Mouse (Mus musculus): ENCODE data around the gene Nectin2. TPM values are rescaled to one million over a fixed set of nuclear protein-coding genes. Genes with fewer than 3 reads are reported as not detected.

The Nectin2 gene
- total and polyA plus RNA-seq, 3 experiments: 29.4 to 41.4 (median 30.2) TPM

- Histone ChIP-seq H3K79me2 (replicated peaks; ENCODE audit: control insufficient read depth, insufficient read depth, low read length) (no peaks in the 10 kb centered on the region), H3K4me1 (ENCODE audit: control insufficient read depth, insufficient read depth, low read length) (peaks cover 15% of the 10 kb centered on the region), H3K9ac (ENCODE audit: low read depth, low read length) (peak overlapping the region; percentile 30), H3K36me3 (ENCODE audit: control insufficient read depth, insufficient read depth, low read length) (no peaks in the 10 kb centered on the region; the same call in 1 of the 2 replicates), H3K4me3 (0 out of 2 replicates have a peak overlapping the region, but pooled peaks have one; percentile 1), H3K27me3 (ENCODE audit: control insufficient read depth, insufficient read depth, low read length) (no peaks in the 10 kb centered on the region), H3K27ac (peak overlapping the region; percentile 84)
- no peak; the same call in 1 of the 2 replicates for TF ChIP-seq EP300 (IDR thresholded peaks at IDR 0.05; ENCODE audit: insufficient read depth, low read depth, low read length)
- TF ChIP-seq POLR2A (IDR thresholded peaks at IDR 0.05; ENCODE audit: insufficient read depth, low read depth, low read length): peak; percentile 43; the same call in 1 of the 2 replicates
- 38% methylated on average over 12 of the region's 12 CpGs for WGBS
- no peak for DNase-seq
- intact Hi-C loops (cut with DNase I): loop anchor here (1.0 to 10.0 kb wide), 3 partner anchors 31 to 298 kb away; partner anchors contain the start of genes Ckm and Klc3
Measured at GRCm38 (mm10) chr7:19700299-19701068, 49.8 kb downstream of the Nectin2 start.

DNA sequence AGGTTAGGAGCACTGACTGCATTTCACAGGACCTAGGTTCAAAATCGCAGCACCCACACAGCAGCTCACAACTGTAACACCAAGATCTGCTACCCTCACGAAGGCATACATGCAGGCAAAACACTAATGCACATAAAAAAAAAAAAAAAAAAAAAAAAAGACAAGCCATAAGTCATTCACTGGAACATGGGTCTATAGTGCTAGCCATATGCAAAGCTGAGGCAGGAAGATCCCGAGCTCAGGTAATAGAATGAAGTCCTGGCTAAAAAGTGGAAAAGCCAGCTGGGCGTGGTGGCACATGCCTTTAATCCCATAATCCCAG, 50.5 kb downstream of the Nectin2 start:
- DNase-seq: no peak
- Histone ChIP-seq H3K36me3 (ENCODE audit: control insufficient read depth, insufficient read depth, low read length) (no peaks in the 10 kb centered on the region; the same call in 1 of the 2 replicates), H3K9ac (ENCODE audit: low read depth, low read length) (no peak overlapping the region), H3K4me1 (ENCODE audit: control insufficient read depth, insufficient read depth, low read length) (peaks cover 17% of the 10 kb centered on the region), H3K27ac (peak overlapping the region; percentile 84; the same call in 1 of the 2 replicates), H3K79me2 (replicated peaks; ENCODE audit: control insufficient read depth, insufficient read depth, low read length) (no peaks in the 10 kb centered on the region), H3K27me3 (ENCODE audit: control insufficient read depth, insufficient read depth, low read length) (no peaks in the 10 kb centered on the region), H3K4me3 (no peak overlapping the region)
- 78% methylated on average over 4 of the region's 4 CpGs for WGBS
- TF ChIP-seq CTCF (IDR thresholded peaks at IDR 0.05) (no peak), POLR2A (IDR thresholded peaks at IDR 0.05; ENCODE audit: insufficient read depth, low read depth, low read length) (no peak), EP300 (IDR thresholded peaks at IDR 0.05; ENCODE audit: insufficient read depth, low read depth, low read length) (no peak)
- intact Hi-C loops (cut with DNase I): loop anchor here (5.0 to 10.0 kb wide), 2 partner anchors 105 to 297 kb away; partner anchors contain the start of genes Ckm and Klc3

DNA sequence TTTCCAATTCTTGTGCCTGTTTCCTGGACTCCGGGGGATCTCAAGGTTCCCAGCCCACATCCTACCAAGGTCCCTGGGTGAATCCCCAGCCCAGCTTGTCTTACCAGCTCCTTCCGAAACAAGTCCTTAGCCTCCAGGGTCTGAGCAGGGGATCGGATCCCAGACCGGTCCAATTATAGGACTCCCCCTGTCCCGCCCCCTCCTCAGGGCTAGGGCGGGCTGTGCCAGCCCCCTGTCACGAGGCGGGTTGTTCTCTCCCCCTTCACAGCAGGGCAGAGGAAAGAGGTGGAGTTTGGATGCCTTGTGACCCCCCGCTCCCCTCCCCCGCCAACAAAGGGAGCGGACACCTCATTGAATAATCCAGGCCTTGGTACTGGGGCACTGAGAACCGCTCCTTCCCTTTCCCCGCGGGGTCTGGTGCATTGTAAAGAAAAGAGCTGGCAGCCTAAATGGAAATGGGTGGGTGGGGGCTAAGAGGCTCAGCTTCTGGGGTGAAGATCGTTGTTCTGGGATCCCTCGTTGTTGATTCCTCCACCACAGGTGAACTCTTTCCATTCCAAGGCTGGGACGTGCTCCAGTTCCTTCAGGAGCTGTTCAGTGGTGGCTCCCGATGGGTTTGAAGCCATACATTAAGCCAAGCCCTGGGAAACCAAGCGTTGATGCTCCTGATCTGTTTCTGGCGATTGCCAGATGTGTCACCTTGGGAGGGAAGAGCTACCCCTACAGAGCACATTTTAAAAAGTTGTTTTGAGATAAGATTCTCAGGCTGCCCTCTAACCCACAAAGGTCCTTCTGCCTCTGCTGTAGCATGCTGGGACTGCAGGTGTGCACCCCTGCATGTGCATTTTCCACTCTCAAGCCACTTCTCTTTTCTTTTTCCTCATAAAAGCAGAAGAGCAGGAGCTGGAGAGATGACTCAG, 51.1 kb downstream of the Nectin2 start, which contains the start of gene Apoe:
TSS of gene Apoe (minus strand) at position 282 of the 920 bp plus-strand sequence.
- H3K4me1 ChIP-seq (ENCODE audit: control insufficient read depth, insufficient read depth, low read length): peaks cover 18% of the 10 kb centered on the region
- peak within 1 kb of the TSS; percentile 49 for H3K9ac ChIP-seq (ENCODE audit: low read depth, low read length)
- peak; percentile 79 to 85 for DNase-seq
- no peaks in the 10 kb centered on the region for H3K27me3 ChIP-seq (ENCODE audit: control insufficient read depth, insufficient read depth, low read length)
- H3K27ac ChIP-seq: peak within 1 kb of the TSS; percentile 84
- no peaks in the 10 kb centered on the region; the same call in 1 of the 2 replicates for H3K36me3 ChIP-seq (ENCODE audit: control insufficient read depth, insufficient read depth, low read length)
- H3K4me3 ChIP-seq: peak within 1 kb of the TSS; percentile 43
- intact Hi-C loops (cut with DNase I): no loop called here
- WGBS: 7% methylated on average over 20 of the region's 20 CpGs
- H3K79me2 ChIP-seq (replicated peaks; ENCODE audit: control insufficient read depth, insufficient read depth, low read length): no peaks in the 10 kb centered on the region
- TF ChIP-seq POLR2A (IDR thresholded peaks at IDR 0.05; ENCODE audit: insufficient read depth, low read depth, low read length) (peak; percentile 81), EP300 (IDR thresholded peaks at IDR 0.05; ENCODE audit: insufficient read depth, low read depth, low read length) (0 out of 2 replicates have a peak, but pooled peaks have one; percentile 27), CTCF (IDR thresholded peaks at IDR 0.05) (no peak)

GRCm38 (mm10) chr7:19697949-19698906, 52.1 kb downstream of the Nectin2 start:
- Histone ChIP-seq H3K27me3 (ENCODE audit: control insufficient read depth, insufficient read depth, low read length) (no peaks in the 10 kb centered on the region), H3K79me2 (replicated peaks; ENCODE audit: control insufficient read depth, insufficient read depth, low read length) (no peaks in the 10 kb centered on the region), H3K36me3 (ENCODE audit: control insufficient read depth, insufficient read depth, low read length) (no peaks in the 10 kb centered on the region; the same call in 1 of the 2 replicates), H3K4me1 (ENCODE audit: control insufficient read depth, insufficient read depth, low read length) (peaks cover 20% of the 10 kb centered on the region), H3K27ac (peak overlapping the region; percentile 68), H3K4me3 (peak overlapping the region; percentile 43), H3K9ac (ENCODE audit: low read depth, low read length) (peak overlapping the region; percentile 49)
- peak; percentile 30 to 39 for DNase-seq
- 0 out of 2 replicates have a peak, but pooled peaks have one; percentile 8 for TF ChIP-seq POLR2A (IDR thresholded peaks at IDR 0.05; ENCODE audit: insufficient read depth, low read depth, low read length)
- peak; percentile 50 for TF ChIP-seq CTCF (IDR thresholded peaks at IDR 0.05)
- no peak for TF ChIP-seq EP300 (IDR thresholded peaks at IDR 0.05; ENCODE audit: insufficient read depth, low read depth, low read length)
- 9% methylated on average over 28 of the region's 28 CpGs for WGBS
- intact Hi-C loops (cut with DNase I): no loop called here
